Mouse (Mus musculus) erythroblast, embryonic 14.5 days (primary cell): ENCODE data around the gene Gabrr3.

Experiments
- GATA1 ChIP-seq: IDR thresholded peaks from 2 replicates; pipeline ENCODE4 v1.6.1; 2012; ENCODE audit warnings: low read length, inconsistent platforms, mixed read lengths
- TAL1 ChIP-seq: IDR thresholded peaks from 3 replicates; pipeline ENCODE4 v1.6.1; 2012; ENCODE audit warnings: low read length, inconsistent platforms, mixed read lengths

DNA sequence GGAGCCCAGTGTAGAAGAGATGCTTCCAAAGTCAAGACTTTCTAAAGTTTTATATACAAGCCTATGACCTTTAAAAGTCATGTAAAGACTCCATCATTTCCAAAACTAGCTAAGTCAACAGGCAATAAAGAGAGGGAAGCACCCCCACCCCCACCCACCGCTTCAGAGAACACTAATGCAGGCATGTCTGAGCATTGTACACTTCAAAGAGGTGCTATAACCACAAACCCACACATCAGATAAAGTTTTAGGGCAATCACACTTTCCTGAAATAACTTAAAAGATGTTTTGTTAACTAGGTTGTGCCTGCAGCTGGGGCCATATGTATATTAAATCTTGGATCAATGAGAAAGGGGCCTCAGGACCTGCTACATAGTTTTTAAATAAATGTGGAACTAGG, 62.7 kb downstream of the Gabrr3 start:
- TF ChIP-seq GATA1 (no peak), TAL1 (no peak)
